Mouse (Mus musculus) hindbrain, postnatal 0 days (tissue): ENCODE measurements at regions not wholly inside any gene's neighbourhood (a gene's known extent, or its start where the extent isn't known, plus 50 kb on each side); places are given as distances from the start of the nearest gene placed in this dataset.

Experiments used
- ATAC-seq: fragments of 200-750 bp; cut with Nextera tagmentation; 2 replicates; pipeline ENCODE4 v1.8.0; 2017; ENCODE audit warnings: mild to moderate bottlenecking, moderate TSS enrichment, moderate library complexity
- DNase-seq: peaks from one replicate; pipeline ENCODE4 v3.0.0-alpha.2; 2015; ENCODE audit warnings: low spot score
- H3K27ac ChIP-seq: fragments of 300-500 bp; sonication (generic); 2 replicates; pipeline ENCODE4 v1.5.1; 2014; ENCODE audit warnings: mild to moderate bottlenecking
- H3K27me3 ChIP-seq: fragments of 300-500 bp; sonication (generic); 2 replicates; pipeline ENCODE4 v1.6.1; 2014; ENCODE audit warnings: low read length, mixed read lengths; ENCODE audit not compliant: insufficient read depth
- H3K36me3 ChIP-seq: fragments of 300-500 bp; sonication (generic); 2 replicates; pipeline ENCODE4 v1.6.1; 2014; ENCODE audit warnings: low read length, mixed read lengths; ENCODE audit not compliant: insufficient read depth
- H3K4me1 ChIP-seq: fragments of 300-500 bp; sonication (generic); 2 replicates; pipeline ENCODE4 v1.6.1; 2014; ENCODE audit warnings: antibody characterized with exemption, low read length, mixed read lengths; ENCODE audit not compliant: insufficient read depth
- H3K4me2 ChIP-seq: fragments of 300-500 bp; sonication (generic); 2 replicates; pipeline ENCODE4 v1.6.1; 2014; ENCODE audit warnings: low read depth, mild to moderate bottlenecking, low read length, moderate library complexity, mixed read lengths
- H3K4me3 ChIP-seq: fragments of 300-500 bp; sonication (generic); 2 replicates; pipeline ENCODE4 v1.5.1; 2014; ENCODE audit warnings: low read length
- H3K9ac ChIP-seq: fragments of 300-500 bp; sonication (generic); replicated peaks from 2 replicates; pipeline ENCODE4 v1.6.1; 2014; ENCODE audit warnings: mild to moderate bottlenecking, low read length, moderate library complexity, mixed read lengths
- H3K9me3 ChIP-seq: fragments of 300-500 bp; sonication (generic); 2 replicates; pipeline ENCODE4 v1.6.1; 2016; ENCODE audit warnings: low read length, mixed read lengths
- CTCF ChIP-seq: IDR thresholded peaks from 2 replicates; pipeline ENCODE4 v1.5.1; 2016; ENCODE audit warnings: antibody characterized with exemption, control low read depth, low read depth
- WGBS: fragments of 180-500 bp; shearing (Covaris S2); extraction: QIAGEN DNeasy Blood & Tissue Kit; methylation state at CpG from one replicate; pipeline ENCODE4 v1.1.7; 2014; 5-methylcytosine and 5-hydroxymethylcytosine counted together

DNA sequence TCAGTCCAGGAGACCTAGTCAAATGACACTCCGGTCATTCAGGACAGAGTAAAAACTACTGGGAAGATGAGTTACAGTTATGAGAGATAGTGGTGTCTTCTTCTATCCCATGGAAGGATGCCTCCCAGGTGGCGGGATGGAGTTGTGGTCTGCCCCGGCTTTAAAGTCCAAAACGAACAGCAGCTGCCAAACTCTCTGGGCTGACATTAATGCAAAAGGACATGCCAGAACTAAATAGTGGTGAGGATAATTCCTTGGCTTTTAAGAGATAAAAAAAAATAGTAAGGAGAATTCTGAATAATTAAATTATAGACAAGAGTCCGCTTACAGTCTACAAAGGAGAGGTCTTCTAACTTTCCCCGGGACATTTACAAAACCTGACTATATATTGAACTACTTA is 78.2 kb downstream of the Ackr3 start:
- Histone ChIP-seq H3K4me3 (no peak overlapping the region), H3K4me1 (peaks cover 25% of the 10 kb centered on the region), H3K27me3 (no peaks in the 10 kb centered on the region), H3K9me3 (no peaks in the 10 kb centered on the region), H3K36me3 (no peaks in the 10 kb centered on the region), H3K9ac (no peak overlapping the region), H3K27ac (no peak overlapping the region), H3K4me2 (no peak overlapping the region)
- no peak for ATAC-seq
- DNase-seq = no peak
- TF ChIP-seq CTCF = no peak
- 69% methylated on average over 6 of the region's 6 CpGs for whole genome bisulfite sequencing

DNA sequence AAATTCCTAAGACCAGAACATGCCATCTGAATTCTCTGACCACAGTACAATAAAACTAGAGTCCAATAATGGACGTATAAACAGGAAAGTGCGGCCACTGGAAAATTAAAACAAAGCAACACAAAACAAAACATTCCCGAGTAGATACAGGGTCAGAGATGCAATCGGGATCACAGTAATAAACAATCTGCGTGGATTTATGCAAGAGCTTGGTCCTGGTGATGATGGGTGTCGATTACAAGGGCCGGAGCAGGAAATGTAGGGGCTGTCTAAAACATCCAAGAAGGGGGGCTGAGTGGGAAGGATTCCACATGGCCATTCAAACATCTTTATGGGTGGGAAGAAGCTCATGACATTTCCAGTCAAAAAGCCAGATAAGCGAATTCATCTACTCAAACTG is 78.6 kb downstream of the Ackr3 start:
- no peak overlapping the region for H3K4me3 ChIP-seq
- no peak overlapping the region for H3K27ac ChIP-seq
- no peak for DNase-seq
- H3K9me3 ChIP-seq = no peaks in the 10 kb centered on the region
- WGBS = 80% methylated on average over 8 of the region's 8 CpGs
- H3K4me2 ChIP-seq = no peak overlapping the region
- H3K27me3 ChIP-seq = no peaks in the 10 kb centered on the region
- ATAC-seq = no peak
- no peak for TF ChIP-seq CTCF
- H3K9ac ChIP-seq = no peak overlapping the region
- H3K4me1 ChIP-seq = peaks cover 25% of the 10 kb centered on the region
- no peaks in the 10 kb centered on the region for H3K36me3 ChIP-seq

GRCm38 (mm10) chr1:90283176-90283775 is 79.5 kb downstream of the Ackr3 start:
- DNase-seq (no peak), ATAC-seq (no peak)
- Histone ChIP-seq H3K4me2 (no peak overlapping the region), H3K9me3 (no peaks in the 10 kb centered on the region), H3K27me3 (no peaks in the 10 kb centered on the region), H3K9ac (no peak overlapping the region), H3K27ac (no peak overlapping the region), H3K4me3 (no peak overlapping the region), H3K36me3 (no peaks in the 10 kb centered on the region), H3K4me1 (peaks cover 23% of the 10 kb centered on the region)
- WGBS = 26% methylated on average over 11 of the region's 11 CpGs
- no peak for TF ChIP-seq CTCF

DNA sequence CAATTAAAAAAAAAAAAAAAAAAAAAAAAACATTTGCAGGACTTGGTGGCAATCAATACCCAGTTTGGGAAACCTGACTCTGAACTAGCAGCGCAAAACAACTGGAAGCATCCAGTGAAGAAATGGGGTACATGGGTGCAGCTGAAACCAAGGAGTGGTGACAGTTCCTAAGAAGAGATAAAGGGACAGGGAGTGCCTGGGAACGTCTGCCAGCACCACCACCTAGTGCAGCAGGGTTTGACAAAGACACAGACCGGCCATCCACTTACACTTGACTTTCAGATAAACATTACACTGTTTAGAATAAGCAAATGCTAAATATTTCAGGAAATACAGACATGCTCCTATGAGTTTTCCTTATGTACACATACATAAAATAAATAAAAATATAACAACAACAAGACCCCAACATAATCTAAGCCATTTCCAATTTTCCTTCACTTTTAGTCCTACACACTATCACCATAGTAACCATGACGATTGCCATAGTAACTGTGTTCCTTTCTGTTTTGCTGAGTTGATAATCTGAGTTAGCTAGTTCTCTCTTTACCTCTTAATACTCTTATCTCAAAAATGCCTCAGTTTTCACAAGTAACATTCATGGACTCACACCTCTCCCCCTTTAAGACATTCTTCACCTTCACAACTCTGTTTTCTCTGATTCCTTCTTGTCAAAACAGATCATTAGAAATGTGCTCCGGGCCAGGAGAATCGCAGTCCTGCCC is 80.3 kb downstream of the Ackr3 start:
- Histone ChIP-seq H3K9ac (no peak overlapping the region), H3K9me3 (no peaks in the 10 kb centered on the region), H3K36me3 (no peaks in the 10 kb centered on the region), H3K27ac (peak overlapping the region; percentile 41; the same call in 1 of the 2 replicates), H3K4me2 (no peak overlapping the region), H3K4me3 (no peak overlapping the region), H3K27me3 (no peaks in the 10 kb centered on the region), H3K4me1 (peaks cover 23% of the 10 kb centered on the region)
- DNase-seq (peak; percentile 63), ATAC-seq (no peak)
- 47% methylated on average over 6 of the region's 6 CpGs for WGBS
- no peak for TF ChIP-seq CTCF

- Histone ChIP-seq H3K4me2 (no peak overlapping the region), H3K9ac (no peak overlapping the region), H3K9me3 (no peaks in the 10 kb centered on the region), H3K36me3 (no peaks in the 10 kb centered on the region), H3K4me3 (no peak overlapping the region), H3K27ac (peak overlapping the region; percentile 41; the same call in 1 of the 2 replicates), H3K27me3 (no peaks in the 10 kb centered on the region), H3K4me1 (peaks cover 33% of the 10 kb centered on the region)
- ATAC-seq (no peak), DNase-seq (peak; percentile 45)
- WGBS = 33% methylated on average over 4 of the region's 4 CpGs
- TF ChIP-seq CTCF = no peak
Measured at GRCm38 (mm10) chr1:90285318-90285717, 81.5 kb downstream of the Ackr3 start.

GRCm38 (mm10) chr1:90287251-90287650 is 83.5 kb downstream of the Ackr3 start:
- Histone ChIP-seq H3K27me3 (no peaks in the 10 kb centered on the region), H3K9me3 (no peaks in the 10 kb centered on the region), H3K4me2 (no peak overlapping the region), H3K9ac (no peak overlapping the region), H3K36me3 (no peaks in the 10 kb centered on the region), H3K4me3 (no peak overlapping the region), H3K4me1 (peaks cover 33% of the 10 kb centered on the region), H3K27ac (no peak overlapping the region)
- ATAC-seq (no peak), DNase-seq (no peak)
- TF ChIP-seq CTCF = no peak
- 96% methylated on average over 3 of the region's 3 CpGs for WGBS
